Mouse (Mus musculus) thymus, adult 18-20 months (tissue): ENCODE measurements around the gene Bgn.

Experiments
- DNase-seq, 2 experiments: peaks; one replicate each; pipeline ENCODE4 v3.0.0; 2022; ENCODE audit warnings: mixed read lengths in 2 of 2

The Bgn gene

GRCm38 (mm10) chrX:73490804-73491203 lies 7.4 kb downstream of the Bgn start:
- DNase-seq: no peak

GRCm38 (mm10) chrX:73493567-73493966 lies 10.2 kb downstream of the Bgn start:
- peak in 1 of 2 experiments; percentile 18 for DNase-seq

- DNase-seq: no peak
Observed at GRCm38 (mm10) chrX:73496746-73497145, 13.3 kb downstream of the Bgn start.

GRCm38 (mm10) chrX:73505130-73505735 lies 21.8 kb downstream of the Bgn start:
- DNase-seq: no peak

- DNase-seq: no peak
Observed at GRCm38 (mm10) chrX:73506577-73506976, 23.2 kb downstream of the Bgn start.

GRCm38 (mm10) chrX:73509209-73509608 lies 25.8 kb downstream of the Bgn start:
- DNase-seq: no peak

- DNase-seq: no peak
Observed at GRCm38 (mm10) chrX:73512904-73513303, 29.5 kb downstream of the Bgn start.

- DNase-seq: no peak
Observed at GRCm38 (mm10) chrX:73516556-73516955, 33.2 kb downstream of the Bgn start.

- DNase-seq: no peak
Observed at GRCm38 (mm10) chrX:73517060-73517600, 33.7 kb downstream of the Bgn start.

GRCm38 (mm10) chrX:73520692-73521091 lies 37.3 kb downstream of the Bgn start:
- DNase-seq: no peak

GRCm38 (mm10) chrX:73524318-73525222 lies 41.2 kb downstream of the Bgn start:
- DNase-seq: no peak

- DNase-seq: no peak
Observed at GRCm38 (mm10) chrX:73525223-73526140, 42.1 kb downstream of the Bgn start.

- DNase-seq: no peak
Observed at GRCm38 (mm10) chrX:73526410-73526887, 43.0 kb downstream of the Bgn start.

GRCm38 (mm10) chrX:73537875-73538274 lies 54.5 kb downstream of the Bgn start:
- no peak for DNase-seq

- DNase-seq: no peak
Observed at GRCm38 (mm10) chrX:73543340-73543739, 59.9 kb downstream of the Bgn start.
